Mouse (Mus musculus) embryonic facial prominence, embryonic 10.5 days (tissue): ENCODE measurements around the gene Ifnab. TPM values are rescaled to one million over a fixed set of nuclear protein-coding genes. Genes with fewer than 3 reads are reported as not detected.

Experiments used
- DNase-seq: peaks from one replicate; pipeline ENCODE4 v3.0.0-alpha.2; 2017; ENCODE audit warnings: low spot score
- H3K27ac ChIP-seq: fragments of 300-500 bp; sonication (generic); replicated peaks from 2 replicates; pipeline ENCODE4 v1.5.1; 2016; ENCODE audit warnings: mild to moderate bottlenecking
- H3K27me3 ChIP-seq: fragments of 300-500 bp; sonication (generic); replicated peaks from 2 replicates; pipeline ENCODE4 v1.6.1; 2016; ENCODE audit warnings: low read depth, mild to moderate bottlenecking; ENCODE audit not compliant: poor library complexity, severe bottlenecking
- H3K36me3 ChIP-seq: fragments of 300-500 bp; sonication (generic); replicated peaks from 2 replicates; pipeline ENCODE4 v1.6.1; 2016; ENCODE audit warnings: mild to moderate bottlenecking, moderate library complexity
- H3K4me1 ChIP-seq: fragments of 300-500 bp; sonication (generic); 2 replicates; pipeline ENCODE4 v1.6.1; 2016
- H3K4me3 ChIP-seq: fragments of 300-500 bp; sonication (generic); 2 replicates; pipeline ENCODE4 v1.5.1; 2016; ENCODE audit warnings: mild to moderate bottlenecking, moderate library complexity
- H3K9me3 ChIP-seq: fragments of 300-500 bp; sonication (generic); 2 replicates; pipeline ENCODE4 v1.6.1; 2016; ENCODE audit warnings: mild to moderate bottlenecking
- WGBS: fragments of 180-500 bp; shearing (Covaris S2); methylation state at CpG from one replicate; pipeline ENCODE4 v1.1.7; 2016; 5-methylcytosine and 5-hydroxymethylcytosine counted together
- polyA plus RNA-seq: library from polyadenylated mRNA; unstranded; fragments of >200 nt; fragmentation: Nextera tagmentation; extraction: Ambion mirVana; gene quantifications from 2 replicates; pipeline ENCODE4 v1.2.1, GENCODE M21; 2016

The Ifnab gene
- polyA plus RNA-seq = not detected in 2 replicates

GRCm38 (mm10) chr4:88691259-88691658 is at the start of gene Ifnab:
Gene Ifnab, minus strand, starts transcription at chr4:88691359.
- Histone ChIP-seq H3K27ac (no peak within 1 kb of the TSS), H3K27me3 (no peaks in the 10 kb centered on the region), H3K4me1 (no peaks in the 10 kb centered on the region), H3K9me3 (no peaks in the 10 kb centered on the region), H3K36me3 (no peaks in the 10 kb centered on the region), H3K4me3 (no peak within 1 kb of the TSS)
- 76% methylated on average over 2 of the region's 2 CpGs for WGBS
- DNase-seq = no peak

GRCm38 (mm10) chr4:88739036-88739435 is 47.9 kb upstream of the Ifnab start:
- no peak for DNase-seq
- no peak overlapping the region for H3K4me3 ChIP-seq
- no peaks in the 10 kb centered on the region for H3K36me3 ChIP-seq
- H3K27me3 ChIP-seq = no peaks in the 10 kb centered on the region
- no peaks in the 10 kb centered on the region for H3K9me3 ChIP-seq
- H3K27ac ChIP-seq = no peak overlapping the region
- WGBS = 90% methylated on average over 6 of the region's 6 CpGs
- no peaks in the 10 kb centered on the region for H3K4me1 ChIP-seq

- 4% methylated on average over 2 of the region's 2 CpGs for WGBS
Observed at GRCm38 (mm10) chr4:88738480-88738879, 47.3 kb upstream of the Ifnab start.

GRCm38 (mm10) chr4:88727324-88727723 is 36.2 kb upstream of the Ifnab start:
- Histone ChIP-seq H3K27me3 (no peaks in the 10 kb centered on the region), H3K4me1 (no peaks in the 10 kb centered on the region), H3K27ac (no peak overlapping the region), H3K4me3 (no peak overlapping the region), H3K36me3 (no peaks in the 10 kb centered on the region), H3K9me3 (no peaks in the 10 kb centered on the region)
- peak; percentile 25 for DNase-seq
- WGBS = 5% methylated on average over 1 of the region's 1 CpGs

More at GRCm38 (mm10) chr4:88738480-88738879, 47.3 kb upstream of the Ifnab start:
- no peaks in the 10 kb centered on the region for H3K36me3 ChIP-seq
- H3K27me3 ChIP-seq = no peaks in the 10 kb centered on the region
- H3K9me3 ChIP-seq = no peaks in the 10 kb centered on the region
- DNase-seq = peak; percentile 84
- no peaks in the 10 kb centered on the region for H3K4me1 ChIP-seq
- no peak overlapping the region for H3K27ac ChIP-seq
- H3K4me3 ChIP-seq = no peak overlapping the region

GRCm38 (mm10) chr4:88726727-88727126 is 35.6 kb upstream of the Ifnab start:
- no peak overlapping the region for H3K4me3 ChIP-seq
- DNase-seq = no peak
- H3K27me3 ChIP-seq = no peaks in the 10 kb centered on the region
- no peaks in the 10 kb centered on the region for H3K4me1 ChIP-seq
- no peaks in the 10 kb centered on the region for H3K36me3 ChIP-seq
- WGBS = 94% methylated on average over 6 of the region's 6 CpGs
- H3K27ac ChIP-seq = no peak overlapping the region
- H3K9me3 ChIP-seq = no peaks in the 10 kb centered on the region

GRCm38 (mm10) chr4:88723497-88724090 is 32.4 kb upstream of the Ifnab start:
- Histone ChIP-seq H3K27me3 (no peaks in the 10 kb centered on the region), H3K4me1 (peaks cover 26% of the 10 kb centered on the region), H3K36me3 (peaks cover 26% of the 10 kb centered on the region), H3K9me3 (no peaks in the 10 kb centered on the region), H3K4me3 (no peak overlapping the region), H3K27ac (0 out of 2 replicates have a peak overlapping the region, but pooled peaks have one; percentile 35)
- peak; percentile 15 for DNase-seq
- 57% methylated on average over 8 of the region's 8 CpGs for WGBS

- WGBS = under 1% methylated on average over 82 of the region's 82 CpGs
- Histone ChIP-seq H3K27me3 (no peaks in the 10 kb centered on the region), H3K4me3 (peak within 1 kb of the TSS; percentile 97), H3K36me3 (peaks cover 42% of the 10 kb centered on the region), H3K9me3 (no peaks in the 10 kb centered on the region), H3K4me1 (peaks cover 33% of the 10 kb centered on the region), H3K27ac (peak within 1 kb of the TSS; percentile 99)
- DNase-seq = peak; percentile 98
Observed at GRCm38 (mm10) chr4:88721791-88722721, 30.9 kb upstream of the Ifnab start, which contains the start of the genes Gm26566 and Klhl9. Gene Gm26566, plus strand, starts transcription at chr4:88721805. Gene Klhl9, minus strand, starts transcription at chr4:88722465.

GRCm38 (mm10) chr4:88718715-88719114 is 27.6 kb upstream of the Ifnab start:
- Histone ChIP-seq H3K36me3 (peaks cover 75% of the 10 kb centered on the region), H3K4me1 (peaks cover 33% of the 10 kb centered on the region), H3K9me3 (no peaks in the 10 kb centered on the region), H3K27me3 (no peaks in the 10 kb centered on the region), H3K4me3 (peak overlapping the region; percentile 97), H3K27ac (no peak overlapping the region)
- 80% methylated on average over 1 of the region's 1 CpGs for WGBS
- DNase-seq = no peak

- Histone ChIP-seq H3K4me1 (peaks cover 19% of the 10 kb centered on the region), H3K27ac (no peak overlapping the region), H3K27me3 (no peaks in the 10 kb centered on the region), H3K9me3 (no peaks in the 10 kb centered on the region), H3K4me3 (no peak overlapping the region), H3K36me3 (peaks cover 76% of the 10 kb centered on the region)
- DNase-seq = no peak
Observed at GRCm38 (mm10) chr4:88715059-88715458, 23.9 kb upstream of the Ifnab start.

GRCm38 (mm10) chr4:88714281-88714680 is 23.1 kb upstream of the Ifnab start:
- Histone ChIP-seq H3K4me1 (peaks cover 12% of the 10 kb centered on the region), H3K9me3 (no peaks in the 10 kb centered on the region), H3K27me3 (no peaks in the 10 kb centered on the region), H3K4me3 (no peak overlapping the region), H3K27ac (no peak overlapping the region), H3K36me3 (peaks cover 68% of the 10 kb centered on the region)
- WGBS = 88% methylated on average over 1 of the region's 1 CpGs
- DNase-seq = no peak

GRCm38 (mm10) chr4:88707128-88707826 is 16.1 kb upstream of the Ifnab start:
- Histone ChIP-seq H3K4me3 (no peak overlapping the region), H3K27ac (no peak overlapping the region), H3K9me3 (no peaks in the 10 kb centered on the region), H3K4me1 (no peaks in the 10 kb centered on the region), H3K27me3 (no peaks in the 10 kb centered on the region), H3K36me3 (no peaks in the 10 kb centered on the region)
- 94% methylated on average over 1 of the region's 1 CpGs for whole genome bisulfite sequencing
- no peak for DNase-seq

GRCm38 (mm10) chr4:88705924-88706323 is 14.8 kb upstream of the Ifnab start:
- Histone ChIP-seq H3K4me3 (no peak overlapping the region), H3K27me3 (no peaks in the 10 kb centered on the region), H3K27ac (no peak overlapping the region), H3K9me3 (no peaks in the 10 kb centered on the region), H3K4me1 (no peaks in the 10 kb centered on the region), H3K36me3 (no peaks in the 10 kb centered on the region)
- DNase-seq = no peak
- WGBS = 46% methylated on average over 3 of the region's 3 CpGs
